Mouse (Mus musculus) liver, embryonic 15.5 days (tissue): Measurements from ENCODE around the gene Gria1. TPM values are rescaled to one million over a fixed set of nuclear protein-coding genes. Genes with fewer than 3 reads are reported as not detected.

Experiments used
- ATAC-seq: fragments of 200-750 bp; cut with Nextera tagmentation; 2 replicates; pipeline ENCODE4 v1.8.0; 2017; ENCODE audit warnings: moderate number of reproducible peaks, mild to moderate bottlenecking, moderate library complexity; ENCODE audit not compliant: insufficient read depth
- H3K27ac ChIP-seq: fragments of 300-500 bp; sonication (generic); replicated peaks from 2 replicates; pipeline ENCODE4 v1.5.1; 2015; ENCODE audit warnings: mild to moderate bottlenecking, inconsistent platforms
- H3K27me3 ChIP-seq: fragments of 300-500 bp; sonication (generic); 2 replicates; pipeline ENCODE4 v1.6.1; 2015; ENCODE audit warnings: mild to moderate bottlenecking, inconsistent platforms
- H3K36me3 ChIP-seq: fragments of 300-500 bp; sonication (generic); replicated peaks from 2 replicates; pipeline ENCODE4 v1.6.1; 2015; ENCODE audit warnings: moderate library complexity, mild to moderate bottlenecking, inconsistent platforms
- H3K4me1 ChIP-seq: fragments of 300-500 bp; sonication (generic); replicated peaks from 2 replicates; pipeline ENCODE4 v1.6.1; 2015; ENCODE audit warnings: inconsistent platforms
- H3K4me2 ChIP-seq: fragments of 300-500 bp; sonication (generic); 2 replicates; pipeline ENCODE4 v1.6.1; 2015; ENCODE audit warnings: moderate library complexity, mild to moderate bottlenecking, inconsistent platforms
- H3K4me3 ChIP-seq: fragments of 300-500 bp; sonication (generic); replicated peaks from 2 replicates; pipeline ENCODE4 v1.5.1; 2015; ENCODE audit warnings: mild to moderate bottlenecking, inconsistent platforms
- H3K9ac ChIP-seq: fragments of 300-500 bp; sonication (generic); 2 replicates; pipeline ENCODE4 v1.6.1; 2015; ENCODE audit warnings: moderate library complexity, mild to moderate bottlenecking, inconsistent platforms
- H3K9me3 ChIP-seq: fragments of 300-500 bp; sonication (generic); replicated peaks from 2 replicates; pipeline ENCODE4 v1.6.1; 2016; ENCODE audit warnings: inconsistent platforms
- WGBS: fragments of 180-500 bp; shearing (Covaris S2); methylation state at CpG from one replicate; pipeline ENCODE4 v1.1.7; 2015; ENCODE audit warnings: mixed read lengths; ENCODE audit not compliant: insufficient replicate concordance; 5-methylcytosine and 5-hydroxymethylcytosine counted together
- polyA plus RNA-seq: library from polyadenylated mRNA; unstranded; fragments of >200 nt; fragmentation: Nextera tagmentation; extraction: Ambion mirVana; gene quantifications from 2 replicates; pipeline ENCODE4 v1.2.1, GENCODE M21; 2015

Gria1 gene
- polyA plus RNA-seq, 1 experiment from 2014 or later: 0.18 TPM

- Histone ChIP-seq H3K36me3 (no peaks in the 10 kb centered on the region), H3K4me2 (no peak overlapping the region), H3K9ac (no peak overlapping the region), H3K4me1 (no peaks in the 10 kb centered on the region), H3K9me3 (no peaks in the 10 kb centered on the region), H3K27me3 (no peaks in the 10 kb centered on the region), H3K4me3 (no peak overlapping the region), H3K27ac (no peak overlapping the region)
- 49% methylated on average over 8 of the region's 8 CpGs for WGBS
- no peak for ATAC-seq
Measured at GRCm38 (mm10) chr11:57222797-57223569, 211.8 kb downstream of the Gria1 start.

DNA sequence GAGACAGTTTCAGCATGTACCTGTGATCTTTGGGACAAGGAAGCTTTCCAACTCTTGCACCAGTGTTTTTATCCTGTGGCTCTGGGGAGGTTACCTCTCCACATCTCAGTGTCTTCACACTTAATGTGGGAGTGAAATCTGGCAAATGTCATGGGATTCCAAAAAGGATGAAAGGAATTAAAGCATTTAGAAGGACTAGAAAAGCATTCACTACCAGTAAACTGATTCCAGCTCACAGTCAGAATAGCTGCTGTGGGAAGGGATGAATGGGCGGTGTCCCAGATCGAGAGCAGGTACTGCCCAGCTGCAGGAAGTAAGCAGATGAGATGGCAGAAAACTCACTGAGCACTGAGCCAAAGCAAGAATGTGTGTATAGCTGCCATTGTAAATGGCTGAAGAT lies 224.3 kb downstream of the Gria1 start:
- Histone ChIP-seq H3K4me1 (no peaks in the 10 kb centered on the region), H3K9me3 (no peaks in the 10 kb centered on the region), H3K27ac (no peak overlapping the region), H3K36me3 (no peaks in the 10 kb centered on the region), H3K4me2 (no peak overlapping the region), H3K9ac (no peak overlapping the region), H3K27me3 (no peaks in the 10 kb centered on the region), H3K4me3 (no peak overlapping the region)
- 76% methylated on average over 2 of the region's 2 CpGs for WGBS
- no peak for ATAC-seq

DNA sequence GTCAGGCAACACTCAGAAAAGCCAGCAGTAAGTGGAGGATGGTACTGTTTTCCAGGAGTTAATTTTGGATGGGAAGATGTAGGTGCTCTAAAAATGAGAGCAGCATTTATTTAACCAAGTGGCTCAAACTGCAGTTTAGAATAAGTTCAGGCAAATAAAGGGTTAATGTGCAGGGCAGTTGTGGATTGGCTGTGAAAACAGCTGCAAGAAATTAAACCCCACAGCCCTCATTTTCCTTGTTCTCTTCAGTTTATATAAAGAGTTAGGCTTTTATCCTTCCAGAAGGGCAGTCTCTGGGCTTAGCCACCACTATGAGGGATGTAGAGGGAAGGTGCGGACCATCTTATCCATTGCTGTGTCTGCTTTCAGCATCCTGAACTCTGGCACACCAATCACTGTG lies 225.2 kb downstream of the Gria1 start:
- H3K27ac ChIP-seq: no peak overlapping the region
- no peak overlapping the region for H3K4me3 ChIP-seq
- no peak for ATAC-seq
- H3K4me1 ChIP-seq: no peaks in the 10 kb centered on the region
- H3K9me3 ChIP-seq: no peaks in the 10 kb centered on the region
- WGBS: 69% methylated on average over 1 of the region's 1 CpGs
- no peaks in the 10 kb centered on the region for H3K36me3 ChIP-seq
- H3K9ac ChIP-seq: no peak overlapping the region
- no peak overlapping the region for H3K4me2 ChIP-seq
- H3K27me3 ChIP-seq: no peaks in the 10 kb centered on the region

DNA sequence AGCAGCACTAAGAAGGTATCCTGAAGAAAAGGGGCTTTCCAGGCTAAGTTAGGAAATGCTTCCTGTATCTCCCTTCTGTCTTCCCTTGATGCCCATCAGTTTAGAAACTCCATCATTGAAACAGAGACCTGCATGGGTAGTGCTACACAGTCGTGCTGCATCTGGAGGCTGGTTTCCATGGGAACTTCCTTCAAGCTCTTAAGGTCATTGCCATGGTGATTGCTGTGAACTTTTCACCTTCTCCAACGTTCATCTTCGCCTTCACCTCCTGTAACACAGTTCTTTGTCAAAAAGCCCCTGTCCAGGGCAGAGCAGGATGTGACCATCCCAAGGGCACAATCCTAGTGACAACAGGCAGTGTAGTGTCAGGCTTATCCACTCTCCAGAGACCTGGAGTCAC lies 228.6 kb downstream of the Gria1 start:
- Histone ChIP-seq H3K27ac (no peak overlapping the region), H3K4me3 (no peak overlapping the region), H3K4me2 (no peak overlapping the region), H3K36me3 (no peaks in the 10 kb centered on the region), H3K4me1 (no peaks in the 10 kb centered on the region), H3K9ac (no peak overlapping the region), H3K9me3 (no peaks in the 10 kb centered on the region), H3K27me3 (no peaks in the 10 kb centered on the region)
- 23% methylated on average over 3 of the region's 3 CpGs for WGBS
- ATAC-seq: no peak

DNA sequence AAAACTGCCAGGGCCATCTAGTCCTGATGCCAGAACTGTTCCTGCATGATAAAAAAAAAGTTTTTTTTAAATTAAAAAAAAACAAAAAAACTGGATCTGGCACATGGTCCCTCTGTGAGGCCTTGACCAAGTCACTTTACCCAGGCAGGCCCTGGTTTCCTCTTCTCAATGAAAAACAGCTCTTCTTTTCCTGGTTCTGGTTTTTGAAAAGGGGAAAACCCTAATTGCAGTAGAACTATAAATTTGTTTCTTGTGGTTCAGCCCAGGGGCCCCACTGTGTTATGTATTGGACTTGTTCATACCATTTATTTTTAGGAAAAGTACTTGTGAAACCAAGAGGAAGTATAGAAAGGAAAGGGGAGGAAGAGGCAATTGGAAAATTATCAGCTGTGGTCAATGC lies 232.6 kb downstream of the Gria1 start:
- ATAC-seq: no peak

GRCm38 (mm10) chr11:57244543-57244942 lies 233.4 kb downstream of the Gria1 start:
- Histone ChIP-seq H3K4me1 (no peaks in the 10 kb centered on the region), H3K4me3 (no peak overlapping the region), H3K27ac (no peak overlapping the region), H3K9me3 (no peaks in the 10 kb centered on the region), H3K9ac (no peak overlapping the region), H3K36me3 (no peaks in the 10 kb centered on the region), H3K27me3 (no peaks in the 10 kb centered on the region), H3K4me2 (no peak overlapping the region)
- WGBS: 42% methylated on average over 6 of the region's 6 CpGs
- ATAC-seq: no peak

More for the DNA sequence above, 232.6 kb downstream of the Gria1 start:
- Histone ChIP-seq H3K4me3 (no peak overlapping the region), H3K9ac (no peak overlapping the region), H3K4me1 (no peaks in the 10 kb centered on the region), H3K27ac (no peak overlapping the region), H3K4me2 (no peak overlapping the region), H3K36me3 (no peaks in the 10 kb centered on the region), H3K9me3 (no peaks in the 10 kb centered on the region), H3K27me3 (no peaks in the 10 kb centered on the region)

DNA sequence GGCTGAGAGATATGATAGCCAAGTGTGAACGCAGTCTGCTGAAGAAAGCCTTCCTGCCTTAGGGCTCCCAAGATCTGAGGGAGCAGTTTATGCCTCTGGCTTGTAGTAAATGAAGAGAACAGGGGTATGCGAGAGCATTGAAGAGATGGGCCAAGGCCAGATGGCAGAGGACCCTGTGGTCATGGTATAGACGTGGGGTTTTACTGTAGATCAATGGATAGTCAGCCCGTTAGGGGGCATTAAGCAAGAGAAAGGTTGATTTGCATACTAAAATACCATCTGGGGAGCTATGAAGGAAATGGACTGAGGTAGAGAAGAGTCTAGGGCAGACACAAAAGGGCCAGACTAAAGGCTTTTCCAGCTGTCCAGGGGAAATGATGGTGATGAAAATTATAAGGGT lies 237.7 kb downstream of the Gria1 start:
- Histone ChIP-seq H3K4me3 (no peak overlapping the region), H3K9ac (no peak overlapping the region), H3K27ac (no peak overlapping the region), H3K36me3 (no peaks in the 10 kb centered on the region), H3K4me2 (no peak overlapping the region), H3K4me1 (no peaks in the 10 kb centered on the region), H3K9me3 (no peaks in the 10 kb centered on the region), H3K27me3 (no peaks in the 10 kb centered on the region)
- 58% methylated on average over 4 of the region's 4 CpGs for WGBS
- ATAC-seq: no peak

- no peak overlapping the region for H3K9ac ChIP-seq
- no peak for ATAC-seq
- H3K4me2 ChIP-seq: no peak overlapping the region
- no peak overlapping the region for H3K4me3 ChIP-seq
- H3K9me3 ChIP-seq: no peaks in the 10 kb centered on the region
- no peaks in the 10 kb centered on the region for H3K4me1 ChIP-seq
- no peaks in the 10 kb centered on the region for H3K27me3 ChIP-seq
- 56% methylated on average over 7 of the region's 7 CpGs for WGBS
- no peak overlapping the region for H3K27ac ChIP-seq
- no peaks in the 10 kb centered on the region for H3K36me3 ChIP-seq
Measured at GRCm38 (mm10) chr11:57250129-57250528, 238.9 kb downstream of the Gria1 start.

DNA sequence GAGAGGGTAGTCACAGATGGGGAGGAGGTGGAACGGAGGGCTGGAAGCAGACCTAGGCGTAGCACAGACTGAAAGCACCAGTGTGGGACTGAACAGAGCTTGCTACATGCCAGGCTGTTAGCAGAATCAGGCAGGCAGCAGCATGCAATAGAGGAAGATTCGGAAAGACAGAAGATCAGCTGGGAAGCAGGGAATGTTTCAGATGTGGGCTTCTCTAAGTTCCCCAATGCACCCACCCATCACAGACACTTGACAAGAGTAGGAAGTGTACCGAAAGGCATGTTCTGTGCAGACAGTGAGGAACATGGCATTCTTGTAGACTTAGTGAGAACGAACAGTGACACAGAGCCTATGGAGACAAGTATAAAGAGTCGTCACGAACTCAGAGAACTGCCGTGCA lies 260.5 kb downstream of the Gria1 start:
- Histone ChIP-seq H3K27me3 (no peaks in the 10 kb centered on the region), H3K4me3 (no peak overlapping the region), H3K9ac (no peak overlapping the region), H3K4me2 (no peak overlapping the region), H3K27ac (no peak overlapping the region), H3K36me3 (no peaks in the 10 kb centered on the region), H3K4me1 (no peaks in the 10 kb centered on the region), H3K9me3 (no peaks in the 10 kb centered on the region)
- ATAC-seq: no peak
- WGBS: 68% methylated on average over 8 of the region's 8 CpGs

- no peak overlapping the region for H3K9ac ChIP-seq
- H3K27ac ChIP-seq: no peak overlapping the region
- H3K4me1 ChIP-seq: no peaks in the 10 kb centered on the region
- 61% methylated on average over 4 of the region's 4 CpGs for WGBS
- H3K27me3 ChIP-seq: no peaks in the 10 kb centered on the region
- no peaks in the 10 kb centered on the region for H3K9me3 ChIP-seq
- no peak overlapping the region for H3K4me3 ChIP-seq
- no peak for ATAC-seq
- H3K36me3 ChIP-seq: no peaks in the 10 kb centered on the region
- no peak overlapping the region for H3K4me2 ChIP-seq
Measured at GRCm38 (mm10) chr11:57274687-57275086, 263.5 kb downstream of the Gria1 start.

DNA sequence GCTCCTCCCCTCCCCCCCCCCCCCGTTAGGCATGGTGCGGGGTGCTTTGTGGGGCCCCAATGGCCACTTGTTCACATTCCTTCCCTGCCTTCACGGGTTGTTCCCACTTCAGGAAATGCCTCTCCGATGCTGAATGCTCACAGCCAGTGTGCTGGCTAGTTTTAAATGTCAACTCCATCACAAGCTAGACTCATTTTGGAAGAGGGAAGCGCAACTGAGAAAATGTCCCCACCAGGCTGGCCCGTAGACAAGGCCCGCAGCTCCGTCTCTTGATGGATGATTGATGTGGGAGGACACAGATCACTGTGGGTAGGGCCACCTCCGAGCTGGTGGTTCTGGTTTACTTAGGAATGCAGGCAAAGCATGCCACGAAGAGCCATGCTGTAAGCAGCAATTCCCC lies 266.9 kb downstream of the Gria1 start:
- Histone ChIP-seq H3K27me3 (no peaks in the 10 kb centered on the region), H3K9ac (no peak overlapping the region), H3K36me3 (no peaks in the 10 kb centered on the region), H3K4me1 (no peaks in the 10 kb centered on the region), H3K27ac (no peak overlapping the region), H3K4me2 (no peak overlapping the region), H3K9me3 (no peaks in the 10 kb centered on the region), H3K4me3 (no peak overlapping the region)
- 45% methylated on average over 10 of the region's 10 CpGs for WGBS
- no peak for ATAC-seq

GRCm38 (mm10) chr11:57286119-57286518 lies 274.9 kb downstream of the Gria1 start:
- no peaks in the 10 kb centered on the region for H3K4me1 ChIP-seq
- WGBS: 71% methylated on average over 2 of the region's 2 CpGs
- no peaks in the 10 kb centered on the region for H3K9me3 ChIP-seq
- H3K27me3 ChIP-seq: no peaks in the 10 kb centered on the region
- H3K9ac ChIP-seq: no peak overlapping the region
- no peak for ATAC-seq
- H3K4me2 ChIP-seq: no peak overlapping the region
- no peak overlapping the region for H3K4me3 ChIP-seq
- no peak overlapping the region for H3K27ac ChIP-seq
- no peaks in the 10 kb centered on the region for H3K36me3 ChIP-seq
